Mouse (Mus musculus): ENCODE data around the gene Wdr59.

GRCm38 (mm10) chr8:111510401-111510800 lies 11.5 kb downstream of the Wdr59 start:
- TF ChIP-seq MAFK (IDR thresholded peaks at IDR 0.05; ENCODE audit: insufficient read depth, low read depth, low read length) (no peak), ZNF384 (IDR thresholded peaks at IDR 0.05; ENCODE audit: low read depth, low read length) (no peak), ZC3H11A (IDR thresholded peaks at IDR 0.05; ENCODE audit: borderline replicate concordance, low read depth, low read length) (no peak)

All from ES-E14 (cell line).